Mouse (Mus musculus): ENCODE measurements around the gene Glud1. TPM values are rescaled to one million over a fixed set of nuclear protein-coding genes. Genes with fewer than 3 reads are reported as not detected.

Glud1 gene
- total RNA-seq, 2 experiments from 2014 or later, result 130 to 141 TPM

- intact Hi-C loops (cut with DNase I), result loop anchor here (1.0 to 5.0 kb wide), 2 partner anchors 29 to 175 kb away; no protein-coding TSS in a partner anchor
- peak; percentile 71 to 84 for DNase-seq
Measured at GRCm38 (mm10) chr14:34372646-34373045, 62.1 kb downstream of the Glud1 start.

- no peak for DNase-seq
- intact Hi-C loops (cut with DNase I), result loop anchor here (5.0 kb wide), 1 partner anchor 174 kb away; no protein-coding TSS in a partner anchor
Measured at GRCm38 (mm10) chr14:34373581-34373980, 63.1 kb downstream of the Glud1 start.

GRCm38 (mm10) chr14:34374577-34374976, 64.0 kb downstream of the Glud1 start, which contains the start of gene Sncg:
Sncg (minus strand) TSS chr14:34374789.
- DNase-seq, result no peak
- intact Hi-C loops (cut with DNase I), result loop anchor here (5.0 kb wide), 1 partner anchor 173 kb away; no protein-coding TSS in a partner anchor

GRCm38 (mm10) chr14:34375415-34375904, 64.9 kb downstream of the Glud1 start, which contains the start of gene Mmrn2:
Mmrn2 (plus strand) TSS chr14:34375465.
- intact Hi-C loops (cut with DNase I), result loop anchor here (5.0 kb wide), 1 partner anchor 127 kb away; the partner anchor contains the start of gene Bmpr1a
- DNase-seq, result no peak

- no peak for DNase-seq
- intact Hi-C loops (cut with DNase I), result loop anchor here (5.0 kb wide), 1 partner anchor 126 kb away; the partner anchor contains the start of gene Bmpr1a
Measured at GRCm38 (mm10) chr14:34375941-34376340, 65.4 kb downstream of the Glud1 start.

GRCm38 (mm10) chr14:34377121-34377520, 66.6 kb downstream of the Glud1 start:
- no peak for DNase-seq
- intact Hi-C loops (cut with DNase I), result loop anchor here (5.0 kb wide), 1 partner anchor 125 kb away; the partner anchor contains the start of gene Bmpr1a

- intact Hi-C loops (cut with DNase I), result loop anchor here (5.0 kb wide), 1 partner anchor 124 kb away; the partner anchor contains the start of gene Bmpr1a
- DNase-seq, result peak; percentile 72 to 76
Measured at GRCm38 (mm10) chr14:34378560-34379331, 68.2 kb downstream of the Glud1 start.

- no peak for DNase-seq
- intact Hi-C loops (cut with DNase I), result no loop called here
Measured at GRCm38 (mm10) chr14:34382921-34383704, 72.6 kb downstream of the Glud1 start.

- intact Hi-C loops (cut with DNase I), result no loop called here
- no peak for DNase-seq
Measured at GRCm38 (mm10) chr14:34393295-34393694, 82.8 kb downstream of the Glud1 start.

Other genes starting within 250 kb of the Glud1 start
- 1 to 10 TPM; 3.3 TPM for gene Anxa8, start 224.7 kb upstream of the Glud1 start, total RNA-seq (2021)
- not detected for gene A630023A22Rik, start 208.0 kb upstream of the Glud1 start, total RNA-seq (2021)
- gene Npy4r, start 158.2 kb upstream of the Glud1 start, total RNA-seq (2021), result under 1 TPM; 0.12 TPM
- gene Gprin2, start 109.1 kb upstream of the Glud1 start, total RNA-seq (2021), result under 1 TPM; 0.17 to 0.34 TPM
- gene Syt15, start 91.1 kb upstream of the Glud1 start, total RNA-seq (2021), result 1 to 10 TPM; 1.3 to 1.6 TPM
- 1 to 10 TPM; 7.4 to 7.7 TPM for gene Shld2, start 234 bp upstream of the Glud1 start, total RNA-seq (2021)
- not detected for gene Fam25c, start 44.7 kb downstream of the Glud1 start, total RNA-seq (2021)
- gene Sncg, start 64.1 kb downstream of the Glud1 start, total RNA-seq (2021), result 1 to 10 TPM; 3.4 to 3.7 TPM
- gene Mmrn2, start 64.7 kb downstream of the Glud1 start, total RNA-seq (2021), result 10 to 100 TPM; 43.8 to 50.9 TPM
- 100 to 1,000 TPM in 1 of 2 experiments, 10 to 100 TPM in 1; 83.2 to 115 TPM for gene Bmpr1a, start 192.6 kb downstream of the Glud1 start, total RNA-seq (2021)
- gene 9230112D13Rik, start 212.1 kb downstream of the Glud1 start, total RNA-seq (2021), result not detected

All from heart, postnatal 10 days (tissue).